Mouse (Mus musculus) C2C12 (cell line): ENCODE data around the gene Thrb. TPM values are rescaled to one million over a fixed set of nuclear protein-coding genes. Genes with fewer than 3 reads are reported as not detected.

Experiments used
- H3K27me3 ChIP-seq: one replicate; pipeline ENCODE4 v1.6.1; 2011; ENCODE audit not compliant: control insufficient read depth, insufficient read depth, insufficient read length
- H3K36me3 ChIP-seq: one replicate; pipeline ENCODE4 v1.6.1; 2011; ENCODE audit not compliant: control insufficient read depth, insufficient read depth
- H3K4me3 ChIP-seq: one replicate; pipeline ENCODE4 v1.5.1; 2011; ENCODE audit warnings: mild to moderate bottlenecking, control low read depth; ENCODE audit not compliant: poor library complexity, insufficient read depth, severe bottlenecking
- H3K79me2 ChIP-seq: one replicate; pipeline ENCODE4 v1.6.1; 2011; ENCODE audit not compliant: control insufficient read depth, insufficient read depth
- H3K79me3 ChIP-seq: one replicate; pipeline ENCODE4 v1.6.1; 2011; ENCODE audit warnings: low read depth, control low read depth
- H3ac ChIP-seq: one replicate; pipeline ENCODE3; 2011; ENCODE audit warnings: low read depth; ENCODE audit not compliant: control insufficient read depth, insufficient read length
- CEBPB ChIP-seq: IDR thresholded peaks from one replicate; pipeline ENCODE4 v1.6.1; 2011; ENCODE audit warnings: low read depth, mild to moderate bottlenecking, control low read depth, moderate library complexity
- CTCF ChIP-seq: IDR thresholded peaks from one replicate; pipeline ENCODE4 v1.5.1; 2011; ENCODE audit not compliant: control insufficient read depth, insufficient read depth, insufficient read length
- FOSL1 ChIP-seq: IDR thresholded peaks from one replicate; pipeline ENCODE4 v1.8.0; 2011; ENCODE audit warnings: mild to moderate bottlenecking, low read length; ENCODE audit not compliant: poor library complexity, insufficient read depth, severe bottlenecking
- MAX ChIP-seq: IDR thresholded peaks from one replicate; pipeline ENCODE4 v1.6.1; 2011; ENCODE audit warnings: mild to moderate bottlenecking, control low read depth
- MYOD1 ChIP-seq: IDR thresholded peaks from one replicate; pipeline ENCODE4 v1.6.1; 2011; ENCODE audit warnings: low read depth; ENCODE audit not compliant: control insufficient read depth, insufficient read length
- MYOG ChIP-seq: IDR thresholded peaks from one replicate; pipeline ENCODE4 v1.6.1; 2011; ENCODE audit not compliant: control insufficient read depth, insufficient read length; ENCODE audit errors: extremely low read depth
- USF1 ChIP-seq: IDR thresholded peaks from one replicate; pipeline ENCODE4 v1.6.1; 2011; ENCODE audit warnings: low read depth, mild to moderate bottlenecking, control low read depth, moderate library complexity
- polyA plus RNA-seq: library from polyadenylated mRNA; unstranded; fragments of >200 nt; fragmentation: generic; extraction: Trizol; gene quantifications from one replicate; pipeline ENCODE4 v1.2.1, GENCODE M21; 2012; ENCODE audit warnings: missing spikeins

Gene Thrb
- polyA plus RNA-seq, 1 experiment, result 0.01 TPM

DNA sequence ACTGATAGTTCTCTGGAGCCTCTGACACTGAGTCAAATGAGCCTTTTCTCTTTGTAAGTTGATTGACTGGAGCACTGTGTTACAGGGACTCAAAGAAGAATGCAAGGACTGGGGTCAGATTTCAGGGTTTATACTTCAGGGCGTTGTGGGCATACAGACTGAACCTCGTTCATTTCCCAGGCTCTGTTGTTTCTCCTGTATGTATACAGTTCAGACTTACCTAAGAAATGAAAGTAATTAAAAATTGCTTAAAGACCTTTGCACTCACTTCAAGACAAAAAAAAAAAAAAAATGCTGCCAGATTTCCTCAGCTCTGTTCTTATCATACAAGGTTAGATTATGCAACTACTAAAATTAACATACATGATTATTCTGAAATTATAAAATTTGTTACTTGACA is 126.2 kb downstream of the Thrb start:
- Histone ChIP-seq H3ac (no peak overlapping the region), H3K79me3 (no peaks in the 10 kb centered on the region), H3K27me3 (no peaks in the 10 kb centered on the region), H3K36me3 (no peaks in the 10 kb centered on the region), H3K79me2 (no peaks in the 10 kb centered on the region), H3K4me3 (no peak overlapping the region)
- TF ChIP-seq MAX (no peak), MYOD1 (no peak), FOSL1 (no peak), MYOG (no peak), USF1 (no peak), CEBPB (no peak), CTCF (no peak)

DNA sequence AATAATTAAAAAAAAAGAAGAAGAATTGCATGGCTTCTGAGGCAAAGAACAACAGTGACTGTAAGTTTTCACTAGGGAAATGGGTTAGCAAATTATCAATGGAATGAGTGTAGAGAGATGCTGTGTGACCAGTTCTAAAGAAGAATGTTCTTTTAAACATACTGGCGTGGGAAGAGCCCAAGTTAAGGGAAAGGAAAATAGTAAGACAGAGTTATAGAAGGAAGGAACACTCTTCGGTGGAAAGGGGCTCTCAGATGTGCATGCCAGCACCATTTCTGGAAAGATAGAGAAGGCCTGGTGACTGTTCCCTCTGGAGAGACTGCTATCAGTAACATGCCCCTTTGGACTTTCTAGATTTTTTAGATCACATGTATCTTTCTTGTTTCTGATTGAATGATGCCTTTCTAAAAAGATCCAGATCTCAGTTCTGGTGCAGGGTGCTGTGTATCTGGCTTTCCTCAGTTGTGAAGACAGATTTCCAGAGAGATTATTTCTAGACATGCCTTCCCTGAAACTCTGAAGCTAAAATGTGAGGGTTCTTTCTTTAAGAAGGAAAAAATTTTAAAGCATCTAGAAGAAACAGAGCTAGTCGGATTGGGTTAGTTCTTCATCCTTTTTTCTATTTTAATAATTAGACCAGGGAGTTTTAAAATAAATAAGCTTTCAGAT is 144.0 kb downstream of the Thrb start:
- no peaks in the 10 kb centered on the region for H3K79me2 ChIP-seq
- no peak overlapping the region for H3ac ChIP-seq
- H3K36me3 ChIP-seq, result no peaks in the 10 kb centered on the region
- H3K79me3 ChIP-seq, result no peaks in the 10 kb centered on the region
- H3K4me3 ChIP-seq, result no peak overlapping the region
- no peaks in the 10 kb centered on the region for H3K27me3 ChIP-seq
- no peak for TF ChIP-seq USF1
- TF ChIP-seq CEBPB, result no peak
- TF ChIP-seq CTCF, result no peak
- TF ChIP-seq MYOD1, result no peak
- no peak for TF ChIP-seq FOSL1
- TF ChIP-seq MYOG, result no peak
- no peak for TF ChIP-seq MAX

DNA sequence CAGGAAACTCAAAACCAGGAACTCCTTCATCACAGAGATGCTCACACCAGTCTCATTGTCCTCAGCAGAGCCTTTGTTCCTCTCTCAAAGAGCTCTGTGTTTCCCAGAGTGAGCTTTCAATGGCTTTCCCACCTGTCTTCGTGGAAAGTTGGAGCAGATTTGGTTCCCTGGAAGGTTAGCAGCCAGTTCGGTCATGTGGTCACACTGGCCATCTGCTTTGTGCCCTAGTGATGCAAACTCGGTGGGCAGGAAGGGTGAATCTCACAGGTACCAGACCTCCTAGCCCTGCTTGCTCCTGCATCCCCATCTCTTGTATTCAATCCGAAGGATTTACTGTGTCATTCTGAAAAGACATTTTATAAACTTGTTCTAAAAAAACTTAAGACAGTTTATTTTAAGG is 151.0 kb downstream of the Thrb start:
- H3K4me3 ChIP-seq, result no peak overlapping the region
- no peak overlapping the region for H3ac ChIP-seq
- H3K79me3 ChIP-seq, result no peaks in the 10 kb centered on the region
- no peaks in the 10 kb centered on the region for H3K36me3 ChIP-seq
- no peaks in the 10 kb centered on the region for H3K27me3 ChIP-seq
- no peaks in the 10 kb centered on the region for H3K79me2 ChIP-seq
- no peak for TF ChIP-seq FOSL1
- TF ChIP-seq CEBPB, result no peak
- TF ChIP-seq MYOD1, result no peak
- TF ChIP-seq USF1, result no peak
- TF ChIP-seq MYOG, result no peak
- TF ChIP-seq CTCF, result no peak
- TF ChIP-seq MAX, result no peak

GRCm38 (mm10) chr14:17812414-17812813 is 152.4 kb downstream of the Thrb start:
- no peak overlapping the region for H3ac ChIP-seq
- no peak for TF ChIP-seq MAX
- no peak for TF ChIP-seq CTCF
- H3K79me3 ChIP-seq, result no peaks in the 10 kb centered on the region
- no peak overlapping the region for H3K4me3 ChIP-seq
- no peaks in the 10 kb centered on the region for H3K27me3 ChIP-seq
- no peaks in the 10 kb centered on the region for H3K79me2 ChIP-seq
- no peaks in the 10 kb centered on the region for H3K36me3 ChIP-seq

GRCm38 (mm10) chr14:17815103-17815502 is 155.0 kb downstream of the Thrb start:
- H3K4me3 ChIP-seq, result no peak overlapping the region
- TF ChIP-seq CTCF (no peak), MAX (no peak), CEBPB (no peak), MYOG (no peak), FOSL1 (no peak), MYOD1 (no peak), USF1 (no peak)

GRCm38 (mm10) chr14:17818086-17818485 is 158.0 kb downstream of the Thrb start:
- Histone ChIP-seq H3K79me3 (no peaks in the 10 kb centered on the region), H3K27me3 (no peaks in the 10 kb centered on the region), H3K79me2 (no peaks in the 10 kb centered on the region), H3K4me3 (no peak overlapping the region), H3ac (no peak overlapping the region), H3K36me3 (no peaks in the 10 kb centered on the region)
- no peak for TF ChIP-seq USF1
- no peak for TF ChIP-seq CTCF
- no peak for TF ChIP-seq MYOD1
- TF ChIP-seq FOSL1, result no peak
- no peak for TF ChIP-seq CEBPB
- no peak for TF ChIP-seq MAX
- TF ChIP-seq MYOG, result no peak

More at GRCm38 (mm10) chr14:17815103-17815502, 155.0 kb downstream of the Thrb start:
- no peak overlapping the region for H3ac ChIP-seq
- no peaks in the 10 kb centered on the region for H3K79me3 ChIP-seq
- no peaks in the 10 kb centered on the region for H3K79me2 ChIP-seq
- no peaks in the 10 kb centered on the region for H3K36me3 ChIP-seq
- no peaks in the 10 kb centered on the region for H3K27me3 ChIP-seq
